Mouse (Mus musculus): ENCODE results near the gene Tead1.

- TF ChIP-seq CEBPB (IDR thresholded peaks at IDR 0.05; ENCODE audit: low read depth) (no peak), CTCF (IDR thresholded peaks at IDR 0.05; ENCODE audit: control insufficient read depth, insufficient read depth, insufficient read length) (no peak), MAX (IDR thresholded peaks at IDR 0.05) (no peak), USF1 (IDR thresholded peaks at IDR 0.05; ENCODE audit: low read depth) (no peak), FOSL1 (IDR thresholded peaks at IDR 0.05; ENCODE audit: insufficient read depth, low read length, poor library complexity, severe bottlenecking) (no peak), MYOG (IDR thresholded peaks at IDR 0.05; ENCODE audit: control insufficient read depth, extremely low read depth, insufficient read length) (no peak), MYOD1 (IDR thresholded peaks at IDR 0.05; ENCODE audit: control insufficient read depth, insufficient read length, low read depth) (no peak)
These were observed 35.1 kb upstream of the Tead1 start for GRCm38 (mm10) chr7:112643866-112644543.

Data from C2C12 (cell line).